Mouse (Mus musculus) ovary, postnatal 14 days (tissue): ENCODE measurements around the gene Capn7.

Source experiments
- DNase-seq: peaks from one replicate; pipeline ENCODE4 v3.0.0; 2022; ENCODE audit warnings: low spot score

Gene Capn7

GRCm38 (mm10) chr14:31414967-31415376, 78.5 kb downstream of the Capn7 start:
- DNase-seq = no peak

GRCm38 (mm10) chr14:31416411-31416810, 80.0 kb downstream of the Capn7 start:
- no peak for DNase-seq

GRCm38 (mm10) chr14:31416835-31417549, 80.6 kb downstream of the Capn7 start:
- no peak for DNase-seq

GRCm38 (mm10) chr14:31419279-31419678, 82.8 kb downstream of the Capn7 start:
- DNase-seq = no peak

GRCm38 (mm10) chr14:31420135-31420534, 83.7 kb downstream of the Capn7 start:
- no peak for DNase-seq

- DNase-seq = no peak
Observed at GRCm38 (mm10) chr14:31420562-31420961, 84.1 kb downstream of the Capn7 start.

- DNase-seq = no peak
Observed at GRCm38 (mm10) chr14:31420985-31421384, 84.5 kb downstream of the Capn7 start.
